Mouse (Mus musculus): ENCODE data around the gene Dus3l. TPM values are rescaled to one million over a fixed set of nuclear protein-coding genes. Genes with fewer than 3 reads are reported as not detected.

Dus3l gene
- polyA plus RNA-seq, 1 experiment from 2014 or later = 17.2 TPM

DNA sequence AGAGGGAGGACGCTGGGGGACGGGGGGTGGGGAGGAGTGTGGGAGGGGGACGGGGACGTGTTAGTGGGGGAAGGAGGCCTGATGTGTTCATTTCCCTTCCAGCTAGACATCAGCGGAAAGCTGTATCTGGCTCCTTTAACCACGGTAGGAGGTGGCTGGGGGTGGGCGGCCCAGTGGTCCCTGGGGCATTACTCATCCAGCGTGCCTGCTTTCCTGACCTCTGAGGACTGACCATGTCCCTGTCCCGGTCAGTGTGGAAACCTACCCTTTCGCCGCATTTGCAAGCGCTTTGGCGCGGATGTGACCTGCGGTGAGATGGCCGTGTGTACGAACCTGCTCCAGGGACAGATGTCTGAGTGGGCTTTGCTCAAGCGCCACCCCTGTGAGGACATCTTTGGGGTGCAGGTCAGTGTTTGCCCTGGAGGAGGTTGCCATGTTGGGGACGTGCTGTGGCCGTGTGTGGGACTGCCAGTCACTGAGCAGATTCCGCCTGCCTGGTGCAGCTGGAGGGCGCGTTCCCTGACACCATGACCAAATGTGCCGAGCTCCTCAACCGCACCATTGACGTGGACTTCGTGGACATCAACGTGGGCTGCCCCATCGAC, 3.1 kb downstream of the Dus3l start:
- H3K9me3 ChIP-seq (replicated peaks) = no peaks in the 10 kb centered on the region
- H3K36me3 ChIP-seq = peaks cover 54% of the 10 kb centered on the region
- H3K4me3 ChIP-seq (replicated peaks) = no peak overlapping the region

DNA sequence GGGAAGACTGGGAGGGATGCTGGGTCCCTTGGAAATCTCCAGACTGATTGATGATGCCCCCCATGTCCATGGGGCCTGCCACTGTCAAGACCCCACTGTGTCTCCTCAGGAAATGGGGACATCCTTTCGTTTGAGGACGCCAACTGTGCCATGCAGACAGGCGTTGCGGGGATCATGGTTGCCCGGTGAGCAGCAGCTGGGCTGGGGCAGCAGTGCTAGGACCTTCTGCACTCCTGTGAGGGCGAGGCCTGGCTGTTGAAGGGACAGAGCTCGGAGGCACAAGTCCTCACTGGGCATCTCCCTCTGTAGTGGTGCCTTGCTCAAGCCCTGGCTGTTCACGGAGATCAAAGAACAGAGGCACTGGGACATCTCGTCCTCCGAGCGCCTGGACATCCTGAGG, 4.4 kb downstream of the Dus3l start:
- Histone ChIP-seq H3K4me1 (replicated peaks) (peaks cover 25% of the 10 kb centered on the region), H3K9me3 (replicated peaks) (no peaks in the 10 kb centered on the region), H3K4me2 (no peak overlapping the region), H3K4me3 (replicated peaks) (no peak overlapping the region), H3K27ac (no peak overlapping the region), H3K27me3 (no peaks in the 10 kb centered on the region), H3K9ac (no peak overlapping the region), H3K36me3 (peaks cover 54% of the 10 kb centered on the region)
- 88% methylated on average over 11 of the region's 11 CpGs for WGBS (ENCODE audit: insufficient replicate concordance)
- ATAC-seq (ENCODE audit: low read depth) (no peak), DNase-seq (no peak)

More for the DNA sequence above, 3.1 kb downstream of the Dus3l start:
- no peak overlapping the region for H3K27ac ChIP-seq
- 90% methylated on average over 29 of the region's 29 CpGs for WGBS (ENCODE audit: insufficient replicate concordance)
- no peak overlapping the region for H3K9ac ChIP-seq
- peaks cover 25% of the 10 kb centered on the region for H3K4me1 ChIP-seq (replicated peaks)
- no peak overlapping the region for H3K4me2 ChIP-seq
- H3K27me3 ChIP-seq = no peaks in the 10 kb centered on the region
- DNase-seq (no peak), ATAC-seq (ENCODE audit: low read depth) (no peak)

DNA sequence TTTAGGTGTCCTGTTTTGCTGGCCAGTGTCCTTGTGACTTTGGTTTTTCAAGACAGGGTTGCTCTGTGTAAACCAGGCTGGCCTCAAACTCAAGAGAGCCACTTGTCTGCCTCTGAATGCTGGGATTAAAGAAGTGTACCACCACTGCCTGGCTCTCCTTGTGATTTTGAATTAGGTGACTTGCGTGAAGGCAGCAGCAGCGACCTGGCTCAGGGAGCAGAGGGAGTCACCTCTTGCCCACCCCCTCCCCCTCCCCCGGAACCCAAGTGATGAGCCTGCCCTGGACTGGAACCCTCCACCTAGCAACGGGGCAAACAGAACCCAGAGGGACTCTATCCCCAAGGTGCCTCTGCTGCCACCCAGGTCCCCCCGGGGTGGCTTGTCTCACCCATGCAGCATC, 5.4 kb downstream of the Dus3l start, which contains the start of gene Prr22:
TSS of gene Prr22 (plus strand) at position 301 of the 400 bp plus-strand sequence.
- ATAC-seq (ENCODE audit: low read depth) = no peak
- DNase-seq = no peak

DNA sequence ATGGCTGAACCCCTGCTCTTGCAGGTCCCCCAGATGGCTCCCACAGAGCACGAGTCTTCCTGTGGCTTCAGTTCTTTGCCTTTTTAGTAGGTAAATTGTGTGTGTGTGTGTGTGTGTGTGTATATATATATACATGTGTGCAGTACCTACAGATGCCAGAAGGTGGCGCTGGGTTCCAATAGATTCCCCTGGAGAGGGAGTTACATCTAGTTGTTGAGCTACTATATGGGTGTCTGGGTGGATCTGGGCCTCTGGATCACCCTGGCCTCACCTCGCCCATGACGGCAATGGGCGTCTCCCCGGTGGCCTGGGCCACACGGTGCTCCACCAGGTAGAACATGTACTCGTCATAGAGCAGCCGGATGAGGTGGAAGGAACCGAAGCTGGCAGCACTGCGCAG, 13.0 kb downstream of the Dus3l start:
- Histone ChIP-seq H3K4me1 (replicated peaks) (peaks cover 18% of the 10 kb centered on the region), H3K9me3 (replicated peaks) (peaks cover 7% of the 10 kb centered on the region), H3K9ac (no peak overlapping the region), H3K36me3 (peaks cover 60% of the 10 kb centered on the region), H3K4me3 (replicated peaks) (no peak overlapping the region), H3K4me2 (no peak overlapping the region), H3K27me3 (no peaks in the 10 kb centered on the region), H3K27ac (no peak overlapping the region)
- DNase-seq (no peak), ATAC-seq (ENCODE audit: low read depth) (no peak)
- WGBS (ENCODE audit: insufficient replicate concordance) = 84% methylated on average over 11 of the region's 11 CpGs

More for the DNA sequence above, 5.4 kb downstream of the Dus3l start, which contains the start of gene Prr22:
- 86% methylated on average over 5 of the region's 5 CpGs for WGBS (ENCODE audit: insufficient replicate concordance)
- no peak within 1 kb of the TSS for H3K4me3 ChIP-seq (replicated peaks)
- H3K4me1 ChIP-seq (replicated peaks) = peaks cover 21% of the 10 kb centered on the region
- H3K9me3 ChIP-seq (replicated peaks) = no peaks in the 10 kb centered on the region
- peaks cover 54% of the 10 kb centered on the region for H3K36me3 ChIP-seq
- no peak within 1 kb of the TSS for H3K9ac ChIP-seq
- no peaks in the 10 kb centered on the region for H3K27me3 ChIP-seq
- no peak within 1 kb of the TSS for H3K27ac ChIP-seq
- no peak within 1 kb of the TSS for H3K4me2 ChIP-seq

DNA sequence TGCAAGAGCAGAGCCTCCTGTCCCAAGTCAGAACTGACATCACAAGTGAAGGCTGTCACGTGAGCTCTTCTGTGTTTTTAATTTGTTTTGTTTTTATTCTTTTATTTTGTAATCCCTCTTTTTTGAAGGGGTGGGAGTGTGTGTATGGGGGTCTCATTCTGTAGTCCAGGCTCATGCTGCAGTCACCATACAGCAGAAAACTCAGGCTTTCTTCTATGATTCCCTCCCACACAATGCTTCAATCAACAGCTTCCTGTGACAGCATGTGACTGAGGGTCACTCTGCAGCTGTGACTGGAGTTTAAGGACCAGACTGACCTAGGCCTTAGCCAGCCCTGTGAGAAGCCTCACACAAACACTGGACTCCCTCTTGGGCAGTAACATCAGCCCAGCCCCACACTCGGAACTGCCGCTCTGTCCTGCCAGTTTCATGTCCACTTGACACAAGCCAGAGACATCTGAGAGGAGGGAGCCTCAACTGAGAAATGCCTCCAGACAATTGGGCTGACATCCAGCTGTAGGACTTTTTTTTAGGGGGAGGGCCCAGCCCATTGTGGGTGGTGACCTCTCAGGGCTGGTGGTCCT, 14.3 kb downstream of the Dus3l start:
- H3K4me2 ChIP-seq = no peak overlapping the region
- 63% methylated on average over 3 of the region's 3 CpGs for WGBS (ENCODE audit: insufficient replicate concordance)
- no peak overlapping the region for H3K9ac ChIP-seq
- no peaks in the 10 kb centered on the region for H3K27me3 ChIP-seq
- no peak overlapping the region for H3K4me3 ChIP-seq (replicated peaks)
- peaks cover 72% of the 10 kb centered on the region for H3K36me3 ChIP-seq
- ATAC-seq (ENCODE audit: low read depth) (no peak), DNase-seq (no peak)
- H3K9me3 ChIP-seq (replicated peaks) = peaks cover 7% of the 10 kb centered on the region
- 0 out of 2 replicates have a peak overlapping the region, but pooled peaks have one; percentile 3 for H3K27ac ChIP-seq
- peaks cover 5% of the 10 kb centered on the region for H3K4me1 ChIP-seq (replicated peaks)

DNA sequence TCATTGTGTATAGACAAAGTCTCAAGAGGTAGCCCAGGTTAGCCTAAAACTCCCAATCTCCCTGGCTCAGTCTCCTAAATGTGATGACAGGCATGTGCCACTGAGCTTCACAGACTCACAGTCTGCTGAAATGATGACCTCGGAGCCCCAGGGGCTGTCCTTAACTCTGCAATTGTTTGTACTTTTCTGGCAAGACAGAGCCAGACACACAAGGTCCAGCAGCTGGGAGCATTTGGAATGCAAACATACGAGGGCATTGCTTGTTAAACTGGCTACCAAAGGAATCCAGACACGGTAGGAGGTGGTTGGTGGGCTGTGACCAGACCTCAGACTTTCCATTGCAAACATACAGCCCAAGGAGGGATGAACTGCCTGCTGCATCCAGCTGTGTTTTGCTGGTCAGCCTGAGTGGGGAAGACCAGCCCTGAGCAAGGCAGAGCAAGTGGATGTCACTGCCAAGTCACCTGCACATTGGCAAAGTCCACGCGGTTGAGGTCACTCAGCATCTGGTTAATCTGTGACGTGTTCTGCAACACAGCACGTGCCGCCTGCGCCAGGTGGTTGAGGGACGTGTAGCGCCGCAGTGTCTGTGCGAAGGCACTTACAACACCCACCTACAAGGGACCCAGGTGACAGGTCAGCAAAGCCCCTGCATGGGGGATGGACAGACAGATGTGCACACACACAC, 15.9 kb downstream of the Dus3l start:
- peak; percentile 11; the same call in 1 of the 2 replicates for ATAC-seq (ENCODE audit: low read depth)
- Histone ChIP-seq H3K4me1 (replicated peaks) (peaks cover 3% of the 10 kb centered on the region; the same call in 1 of the 2 replicates), H3K9ac (no peak overlapping the region), H3K4me2 (no peak overlapping the region), H3K36me3 (peaks cover 87% of the 10 kb centered on the region), H3K27ac (no peak overlapping the region), H3K27me3 (no peaks in the 10 kb centered on the region), H3K9me3 (replicated peaks) (peaks cover 7% of the 10 kb centered on the region), H3K4me3 (replicated peaks) (no peak overlapping the region)
- no peak for DNase-seq
- WGBS (ENCODE audit: insufficient replicate concordance) = 81% methylated on average over 13 of the region's 13 CpGs

DNA sequence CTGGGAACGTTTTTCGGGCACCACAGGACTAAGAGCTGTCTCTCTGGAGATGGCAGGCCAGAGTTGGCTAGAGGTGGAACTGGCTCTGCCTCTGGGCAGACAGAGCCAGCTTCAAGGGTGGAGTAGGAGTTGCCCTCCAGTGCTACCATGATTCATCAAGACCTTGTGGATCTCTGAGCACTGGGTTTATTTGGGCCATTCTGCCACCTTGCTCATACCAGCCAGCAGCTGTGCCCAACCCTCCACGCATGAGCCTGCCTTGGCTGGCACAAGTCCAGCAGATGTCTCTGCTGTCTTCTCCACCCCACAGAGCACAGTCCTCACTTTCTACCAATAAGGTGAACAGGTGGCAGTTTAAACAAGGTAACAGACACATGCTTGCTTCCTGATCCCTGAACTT, 24.3 kb downstream of the Dus3l start:
- DNase-seq (no peak), ATAC-seq (ENCODE audit: low read depth) (peak; percentile 51)
- H3K4me3 ChIP-seq (replicated peaks) = no peak overlapping the region
- H3K4me2 ChIP-seq = no peak overlapping the region
- H3K9ac ChIP-seq = no peak overlapping the region
- 65% methylated on average over 3 of the region's 3 CpGs for WGBS (ENCODE audit: insufficient replicate concordance)
- peaks cover 56% of the 10 kb centered on the region for H3K36me3 ChIP-seq
- H3K9me3 ChIP-seq (replicated peaks) = no peaks in the 10 kb centered on the region
- H3K4me1 ChIP-seq (replicated peaks) = peaks cover 35% of the 10 kb centered on the region
- peak overlapping the region; percentile 71 for H3K27ac ChIP-seq
- H3K27me3 ChIP-seq = no peaks in the 10 kb centered on the region

DNA sequence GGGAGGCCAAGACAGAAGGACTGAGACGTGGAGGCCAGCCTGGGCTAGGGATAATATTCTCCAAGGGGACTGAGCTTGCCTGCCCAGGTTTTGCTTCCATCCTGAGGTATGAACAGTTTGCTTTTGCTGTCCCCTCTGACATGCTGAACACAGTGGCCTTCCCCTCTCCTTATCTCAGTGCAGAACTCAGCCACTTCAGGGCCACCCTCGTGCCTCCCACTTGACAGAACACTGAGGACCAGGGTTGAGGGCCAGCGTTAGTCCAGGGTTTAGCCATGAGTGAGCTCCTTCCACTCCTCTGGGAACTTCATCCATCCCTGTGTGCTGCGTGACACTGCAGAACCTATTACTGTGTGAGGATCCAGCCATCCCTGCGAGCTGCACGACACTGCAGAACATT, 24.7 kb downstream of the Dus3l start:
- H3K9ac ChIP-seq = no peak overlapping the region
- H3K9me3 ChIP-seq (replicated peaks) = no peaks in the 10 kb centered on the region
- H3K27ac ChIP-seq = peak overlapping the region; percentile 71
- ATAC-seq (ENCODE audit: low read depth) (no peak), DNase-seq (no peak)
- WGBS (ENCODE audit: insufficient replicate concordance) = 70% methylated on average over 6 of the region's 6 CpGs
- no peak overlapping the region for H3K4me2 ChIP-seq
- no peaks in the 10 kb centered on the region for H3K27me3 ChIP-seq
- H3K4me3 ChIP-seq (replicated peaks) = no peak overlapping the region
- peaks cover 52% of the 10 kb centered on the region for H3K36me3 ChIP-seq
- H3K4me1 ChIP-seq (replicated peaks) = peaks cover 39% of the 10 kb centered on the region

DNA sequence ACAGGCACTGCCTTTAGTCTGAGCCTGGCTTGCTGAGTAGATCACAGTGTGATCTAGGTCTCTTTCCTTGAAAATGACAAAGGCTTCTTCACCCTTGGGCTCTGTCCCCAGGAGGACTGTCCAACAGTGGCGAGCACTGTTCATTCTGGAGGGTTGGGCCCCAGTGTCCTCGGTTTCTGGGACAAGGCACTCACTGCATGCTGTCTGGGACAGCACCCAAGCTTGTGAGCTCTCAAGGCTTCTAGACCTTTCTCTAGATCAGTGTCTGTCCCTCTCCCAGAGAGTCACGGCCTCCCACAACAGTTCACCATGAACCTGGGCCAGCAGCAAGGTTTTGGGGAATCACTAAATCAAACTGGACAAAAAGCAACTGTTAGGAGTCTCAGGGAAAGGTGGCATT, 28.0 kb downstream of the Dus3l start:
- Histone ChIP-seq H3K4me3 (replicated peaks) (no peak overlapping the region), H3K4me2 (no peak overlapping the region), H3K27me3 (no peaks in the 10 kb centered on the region), H3K4me1 (replicated peaks) (peaks cover 52% of the 10 kb centered on the region), H3K36me3 (peaks cover 20% of the 10 kb centered on the region), H3K9ac (peak overlapping the region; percentile 74), H3K27ac (peak overlapping the region; percentile 96), H3K9me3 (replicated peaks) (no peaks in the 10 kb centered on the region)
- 82% methylated on average over 3 of the region's 3 CpGs for WGBS (ENCODE audit: insufficient replicate concordance)
- DNase-seq = no peak
- no peak for ATAC-seq (ENCODE audit: low read depth)

DNA sequence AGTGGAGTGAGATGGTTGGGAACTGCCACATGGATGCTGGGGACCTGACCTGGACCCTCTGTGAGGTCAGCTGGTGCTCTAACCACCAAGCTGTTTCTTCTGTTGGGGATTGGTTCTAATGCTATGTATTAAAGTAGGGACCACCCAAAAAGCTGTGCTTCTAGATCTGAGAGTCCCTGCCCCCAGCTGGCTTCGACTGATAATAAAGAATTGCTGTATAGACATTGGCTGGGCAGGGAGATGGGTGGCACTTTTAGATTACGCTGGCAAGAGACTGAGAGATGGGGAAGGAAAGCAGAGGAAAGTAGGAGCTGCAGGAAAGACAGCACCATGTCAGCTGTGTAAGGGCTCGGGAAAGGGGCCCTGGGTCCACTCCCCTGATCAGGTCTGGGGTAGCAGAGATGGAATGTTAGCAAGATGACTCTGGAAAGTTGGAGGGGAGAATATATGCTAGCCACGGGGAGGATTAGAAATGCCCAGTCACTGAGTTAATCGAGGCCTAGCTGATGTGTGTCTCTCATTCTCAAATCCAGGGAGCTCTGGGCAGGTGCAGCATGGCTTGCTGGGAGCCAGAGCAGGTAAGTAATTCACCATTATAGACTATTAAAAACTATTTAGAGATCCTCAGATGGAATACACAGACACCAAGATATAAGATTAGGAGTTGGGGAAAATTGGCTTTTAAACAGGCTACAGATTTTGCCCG, 29.2 kb downstream of the Dus3l start:
- H3K4me2 ChIP-seq = peak overlapping the region; percentile 70
- ATAC-seq (ENCODE audit: low read depth) (peak; percentile 95), DNase-seq (peak; percentile 83)
- H3K9me3 ChIP-seq (replicated peaks) = no peaks in the 10 kb centered on the region
- no peaks in the 10 kb centered on the region for H3K27me3 ChIP-seq
- peaks cover 19% of the 10 kb centered on the region for H3K36me3 ChIP-seq
- H3K4me1 ChIP-seq (replicated peaks) = peaks cover 49% of the 10 kb centered on the region
- WGBS (ENCODE audit: insufficient replicate concordance) = 35% methylated on average over 6 of the region's 6 CpGs
- H3K27ac ChIP-seq = peak overlapping the region; percentile 96
- peak overlapping the region; percentile 53 for H3K4me3 ChIP-seq (replicated peaks)
- H3K9ac ChIP-seq = peak overlapping the region; percentile 74

DNA sequence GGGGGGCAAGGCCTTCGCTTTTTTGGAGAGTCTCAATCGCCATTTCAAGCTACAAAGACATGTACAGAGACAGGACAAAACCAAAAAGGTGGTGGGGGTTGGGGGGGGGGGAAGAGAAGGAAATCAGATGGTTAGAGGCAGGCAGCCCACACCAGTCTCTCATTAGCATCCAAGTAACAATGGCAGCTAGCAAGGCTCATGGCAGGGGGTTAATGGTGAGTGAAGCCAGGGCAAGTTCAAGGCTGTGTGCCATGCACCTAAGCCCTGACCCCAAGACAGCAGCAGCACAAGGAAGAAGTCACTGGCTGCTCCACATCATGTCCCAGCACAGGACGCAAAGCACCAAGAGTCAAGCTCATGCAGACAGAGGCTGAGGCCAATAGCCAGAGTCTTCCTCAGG, 34.7 kb downstream of the Dus3l start:
- no peak overlapping the region for H3K4me3 ChIP-seq (replicated peaks)
- no peak overlapping the region for H3K4me2 ChIP-seq
- peaks cover 14% of the 10 kb centered on the region for H3K4me1 ChIP-seq (replicated peaks)
- H3K9me3 ChIP-seq (replicated peaks) = no peaks in the 10 kb centered on the region
- H3K27ac ChIP-seq = no peak overlapping the region
- no peak for DNase-seq
- WGBS (ENCODE audit: insufficient replicate concordance) = 80% methylated on average over 3 of the region's 3 CpGs
- no peak overlapping the region for H3K9ac ChIP-seq
- ATAC-seq (ENCODE audit: low read depth) = no peak
- no peaks in the 10 kb centered on the region for H3K27me3 ChIP-seq
- H3K36me3 ChIP-seq = peaks cover 56% of the 10 kb centered on the region

Data from liver, embryonic 13.5 days (tissue).